Mouse (Mus musculus): ENCODE results near the gene Myom3. TPM values are rescaled to one million over a fixed set of nuclear protein-coding genes. Genes with fewer than 3 reads are reported as not detected.

The Myom3 gene
- polyA plus RNA-seq, 1 experiment from 2014 or later = not detected

DNA sequence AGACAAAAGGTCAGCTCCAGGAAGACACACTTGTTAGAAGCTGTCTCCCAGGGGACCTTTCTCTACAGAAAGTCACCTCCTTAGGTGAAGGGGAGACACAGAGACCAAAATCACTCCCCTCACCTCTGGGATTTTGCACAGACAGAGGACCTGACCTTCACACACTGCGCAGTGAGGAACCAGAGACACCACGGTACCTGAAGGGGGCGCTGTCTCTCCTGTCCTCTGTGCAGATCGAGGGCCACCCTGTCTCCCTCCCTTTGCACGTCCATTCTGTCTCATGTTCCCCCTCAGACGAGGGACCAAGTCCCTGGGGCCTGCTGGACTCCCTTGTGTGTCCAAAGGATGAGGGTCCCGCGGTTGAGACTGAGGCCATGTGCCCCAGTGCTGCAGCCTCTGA lies 8.6 kb upstream of the Myom3 start:
- ATAC-seq (replicated peaks; ENCODE audit: insufficient number of reproducible peaks, low FRiP score, low TSS enrichment) = no peak
- Histone ChIP-seq H3K4me3 (ENCODE audit: low read depth, low read length) (no peak overlapping the region), H3K9ac (ENCODE audit: low read depth, low read length) (no peak overlapping the region), H3K4me2 (no peak overlapping the region), H3K4me1 (ENCODE audit: control insufficient read depth, insufficient read depth, low read length) (peaks cover 3% of the 10 kb centered on the region; the same call in 1 of the 2 replicates), H3K36me3 (ENCODE audit: control insufficient read depth, insufficient read depth, low read length) (no peaks in the 10 kb centered on the region), H3K27ac (ENCODE audit: low read depth, low read length) (no peak overlapping the region), H3K27me3 (ENCODE audit: control insufficient read depth, insufficient read depth, low read length) (no peaks in the 10 kb centered on the region), H3K9me3 (replicated peaks; ENCODE audit: control insufficient read depth, low read length) (peaks cover 2% of the 10 kb centered on the region; the same call in 1 of the 2 replicates)
- 75% methylated on average over 8 of the region's 8 CpGs for WGBS (ENCODE audit: insufficient replicate concordance)

DNA sequence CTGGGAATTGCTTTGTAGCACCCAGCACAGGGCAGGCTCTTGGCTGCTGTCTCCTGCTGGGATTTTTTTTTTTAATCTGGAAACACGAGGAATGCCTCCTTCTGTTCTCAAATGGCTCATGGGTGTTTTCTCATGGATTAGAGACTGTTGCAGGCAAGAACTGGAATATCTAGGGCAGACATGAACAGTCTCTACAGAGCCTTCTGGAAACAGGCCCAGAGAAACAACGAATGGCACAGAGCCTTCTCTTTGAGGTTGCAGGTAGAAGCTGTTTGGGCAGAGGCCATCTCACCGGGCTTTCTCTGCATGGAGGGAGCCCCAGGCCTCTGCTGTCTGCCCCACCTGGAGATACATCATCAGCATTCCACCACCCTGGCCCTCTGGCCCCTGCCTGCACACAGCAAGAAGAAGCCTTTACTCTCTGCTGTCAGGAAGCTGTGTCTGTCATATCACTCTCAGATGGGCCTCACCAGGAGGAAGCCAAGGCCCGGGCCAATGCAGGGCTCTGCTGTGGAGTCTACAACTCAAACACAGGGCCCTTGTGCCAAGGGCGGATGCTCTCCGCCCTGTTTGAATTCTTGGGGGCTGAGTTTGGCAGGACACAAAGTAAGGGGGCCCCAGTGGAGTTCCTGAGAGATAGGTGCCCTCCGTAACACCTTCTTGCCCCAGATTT lies 7.3 kb upstream of the Myom3 start:
- no peak overlapping the region for H3K4me2 ChIP-seq
- WGBS (ENCODE audit: insufficient replicate concordance) = 70% methylated on average over 7 of the region's 7 CpGs
- no peak overlapping the region for H3K9ac ChIP-seq (ENCODE audit: low read depth, low read length)
- H3K4me3 ChIP-seq (ENCODE audit: low read depth, low read length) = no peak overlapping the region
- H3K36me3 ChIP-seq (ENCODE audit: control insufficient read depth, insufficient read depth, low read length) = no peaks in the 10 kb centered on the region
- peaks cover 2% of the 10 kb centered on the region; the same call in 1 of the 2 replicates for H3K9me3 ChIP-seq (replicated peaks; ENCODE audit: control insufficient read depth, low read length)
- no peaks in the 10 kb centered on the region for H3K27me3 ChIP-seq (ENCODE audit: control insufficient read depth, insufficient read depth, low read length)
- H3K27ac ChIP-seq (ENCODE audit: low read depth, low read length) = no peak overlapping the region
- peaks cover 3% of the 10 kb centered on the region; the same call in 1 of the 2 replicates for H3K4me1 ChIP-seq (ENCODE audit: control insufficient read depth, insufficient read depth, low read length)
- no peak for ATAC-seq (replicated peaks; ENCODE audit: insufficient number of reproducible peaks, low FRiP score, low TSS enrichment)

DNA sequence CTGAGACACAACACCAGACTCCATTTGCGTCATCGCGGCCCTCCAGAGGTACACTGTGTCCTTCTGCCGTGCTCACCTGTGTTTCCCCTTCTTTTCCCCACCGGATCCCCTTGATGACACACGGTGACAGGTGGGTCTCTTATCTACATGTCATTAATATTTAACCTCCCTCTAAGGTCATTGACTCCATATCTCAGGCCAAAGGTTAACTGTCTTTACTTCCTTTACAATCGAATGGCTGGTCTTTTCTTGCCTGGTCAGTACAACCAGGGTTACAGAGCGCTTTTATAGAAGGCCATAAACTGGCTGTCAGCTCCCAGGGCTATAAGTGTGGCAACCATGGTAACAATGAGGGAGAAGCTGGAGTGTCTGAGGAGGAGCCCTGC lies 6.7 kb upstream of the Myom3 start:
- Histone ChIP-seq H3K36me3 (ENCODE audit: control insufficient read depth, insufficient read depth, low read length) (no peaks in the 10 kb centered on the region), H3K4me2 (no peak overlapping the region), H3K4me3 (ENCODE audit: low read depth, low read length) (no peak overlapping the region), H3K9me3 (replicated peaks; ENCODE audit: control insufficient read depth, low read length) (peaks cover 2% of the 10 kb centered on the region; the same call in 1 of the 2 replicates), H3K27me3 (ENCODE audit: control insufficient read depth, insufficient read depth, low read length) (no peaks in the 10 kb centered on the region), H3K4me1 (ENCODE audit: control insufficient read depth, insufficient read depth, low read length) (0 out of 2 replicates have a peak, but pooled peaks cover 3% of the 10 kb centered on the region), H3K9ac (ENCODE audit: low read depth, low read length) (no peak overlapping the region), H3K27ac (ENCODE audit: low read depth, low read length) (no peak overlapping the region)
- 74% methylated on average over 8 of the region's 8 CpGs for WGBS (ENCODE audit: insufficient replicate concordance)
- no peak for ATAC-seq (replicated peaks; ENCODE audit: insufficient number of reproducible peaks, low FRiP score, low TSS enrichment)

DNA sequence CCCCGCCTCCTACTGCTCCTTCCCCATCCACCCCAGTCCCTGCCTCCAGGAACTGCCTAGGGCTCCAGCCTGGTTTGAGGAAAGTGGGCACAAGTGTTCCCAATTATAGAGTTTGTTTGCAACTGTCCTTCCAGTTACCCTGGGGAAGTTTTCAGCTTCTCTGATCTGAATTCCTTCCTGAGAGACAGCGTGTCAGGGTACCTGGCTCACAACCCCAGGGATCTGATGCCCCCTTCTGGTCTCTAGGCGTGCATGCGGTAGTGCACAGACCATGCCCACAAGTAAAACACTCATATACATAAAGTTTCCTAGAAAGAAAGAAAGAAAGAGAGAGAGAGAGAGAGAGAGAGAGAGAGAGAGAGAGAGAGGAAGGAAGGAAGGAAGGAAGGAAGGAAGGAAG lies 1.2 kb upstream of the Myom3 start:
- ATAC-seq (replicated peaks; ENCODE audit: insufficient number of reproducible peaks, low FRiP score, low TSS enrichment) = no peak

DNA sequence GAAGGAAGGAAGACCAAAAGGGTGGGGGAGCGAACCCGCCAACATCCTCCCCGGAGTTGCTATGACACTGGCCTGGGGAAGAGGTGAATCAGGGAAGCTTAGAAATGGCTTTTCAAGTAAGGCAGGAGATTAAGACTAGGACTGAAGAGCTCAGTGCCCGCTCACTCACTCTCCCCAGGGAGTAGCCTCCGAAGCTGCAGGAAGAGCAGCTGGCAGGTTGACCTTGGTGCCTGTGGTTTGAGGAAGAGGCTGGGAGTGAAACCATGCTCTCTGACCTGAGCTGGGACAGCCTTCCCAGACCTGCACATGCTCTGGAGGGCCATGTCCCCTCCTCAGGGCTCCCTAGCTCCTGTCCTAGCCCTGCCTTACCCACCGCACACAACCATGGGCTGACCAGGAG lies 690 bp upstream of the Myom3 start:
- Histone ChIP-seq H3K27ac (ENCODE audit: low read depth, low read length) (no peak overlapping the region), H3K4me2 (no peak overlapping the region), H3K27me3 (ENCODE audit: control insufficient read depth, insufficient read depth, low read length) (peaks cover 4% of the 10 kb centered on the region; the same call in 1 of the 2 replicates), H3K9me3 (replicated peaks; ENCODE audit: control insufficient read depth, low read length) (peaks cover 2% of the 10 kb centered on the region; the same call in 1 of the 2 replicates), H3K4me3 (ENCODE audit: low read depth, low read length) (no peak overlapping the region), H3K9ac (ENCODE audit: low read depth, low read length) (no peak overlapping the region), H3K4me1 (ENCODE audit: control insufficient read depth, insufficient read depth, low read length) (peaks cover 6% of the 10 kb centered on the region; the same call in 1 of the 2 replicates), H3K36me3 (ENCODE audit: control insufficient read depth, insufficient read depth, low read length) (no peaks in the 10 kb centered on the region)
- ATAC-seq (replicated peaks; ENCODE audit: insufficient number of reproducible peaks, low FRiP score, low TSS enrichment) = no peak
- WGBS (ENCODE audit: insufficient replicate concordance) = 28% methylated on average over 6 of the region's 6 CpGs

More for the DNA sequence above, 1.2 kb upstream of the Myom3 start:
- peaks cover 4% of the 10 kb centered on the region; the same call in 1 of the 2 replicates for H3K27me3 ChIP-seq (ENCODE audit: control insufficient read depth, insufficient read depth, low read length)
- peaks cover 2% of the 10 kb centered on the region; the same call in 1 of the 2 replicates for H3K9me3 ChIP-seq (replicated peaks; ENCODE audit: control insufficient read depth, low read length)
- no peaks in the 10 kb centered on the region for H3K36me3 ChIP-seq (ENCODE audit: control insufficient read depth, insufficient read depth, low read length)
- peaks cover 6% of the 10 kb centered on the region; the same call in 1 of the 2 replicates for H3K4me1 ChIP-seq (ENCODE audit: control insufficient read depth, insufficient read depth, low read length)
- no peak overlapping the region for H3K4me2 ChIP-seq
- 29% methylated on average over 4 of the region's 4 CpGs for WGBS (ENCODE audit: insufficient replicate concordance)
- no peak overlapping the region for H3K27ac ChIP-seq (ENCODE audit: low read depth, low read length)
- H3K9ac ChIP-seq (ENCODE audit: low read depth, low read length) = no peak overlapping the region
- H3K4me3 ChIP-seq (ENCODE audit: low read depth, low read length) = no peak overlapping the region

DNA sequence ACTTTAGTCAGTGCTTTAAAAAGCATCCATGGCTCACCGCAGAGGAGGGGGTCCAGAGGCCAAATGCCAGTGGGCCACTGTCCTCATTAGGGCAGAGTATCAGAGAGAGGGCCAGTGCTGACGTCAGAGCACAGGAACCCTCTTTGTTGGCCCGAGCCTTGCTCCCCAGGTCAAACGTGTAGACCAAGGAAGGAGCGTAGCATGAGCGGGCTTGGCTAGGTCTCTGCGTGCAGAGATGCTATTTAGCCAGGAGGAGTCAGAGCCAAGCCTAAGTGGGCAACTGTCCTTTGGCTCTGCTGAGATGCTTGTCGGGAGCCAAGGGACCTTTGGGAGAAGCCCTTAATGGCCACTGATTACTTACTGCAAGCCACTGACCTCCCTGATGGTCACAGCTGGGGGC lies 1.5 kb downstream of the Myom3 start:
- Histone ChIP-seq H3K27me3 (ENCODE audit: control insufficient read depth, insufficient read depth, low read length) (peaks cover 4% of the 10 kb centered on the region; the same call in 1 of the 2 replicates), H3K9ac (ENCODE audit: low read depth, low read length) (no peak overlapping the region), H3K36me3 (ENCODE audit: control insufficient read depth, insufficient read depth, low read length) (no peaks in the 10 kb centered on the region), H3K4me1 (ENCODE audit: control insufficient read depth, insufficient read depth, low read length) (peaks cover 6% of the 10 kb centered on the region; the same call in 1 of the 2 replicates), H3K9me3 (replicated peaks; ENCODE audit: control insufficient read depth, low read length) (no peaks in the 10 kb centered on the region), H3K4me3 (ENCODE audit: low read depth, low read length) (no peak overlapping the region), H3K27ac (ENCODE audit: low read depth, low read length) (no peak overlapping the region), H3K4me2 (no peak overlapping the region)
- ATAC-seq (replicated peaks; ENCODE audit: insufficient number of reproducible peaks, low FRiP score, low TSS enrichment) = no peak
- WGBS (ENCODE audit: insufficient replicate concordance) = 73% methylated on average over 8 of the region's 8 CpGs

DNA sequence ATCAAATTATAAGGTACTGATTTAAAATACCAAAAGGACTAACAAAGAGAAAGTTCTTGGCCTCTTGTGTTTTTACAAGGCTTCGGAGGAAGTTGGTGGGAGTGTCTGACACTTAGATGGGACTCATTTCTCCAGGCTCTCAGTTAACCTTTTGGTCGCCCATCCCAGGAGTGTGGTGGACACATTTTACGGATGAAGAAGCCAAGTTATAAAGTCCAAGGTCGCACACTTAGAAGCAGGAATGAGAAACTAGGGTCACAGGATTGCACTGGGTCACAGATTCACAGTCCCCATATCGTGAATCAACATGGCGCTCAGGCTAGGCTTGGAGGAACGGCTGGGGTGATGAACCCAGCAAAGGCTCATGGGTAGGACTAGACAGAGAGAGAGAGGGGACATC lies 2.1 kb downstream of the Myom3 start:
- Histone ChIP-seq H3K4me2 (no peak overlapping the region; the same call in 1 of the 2 replicates), H3K27me3 (ENCODE audit: control insufficient read depth, insufficient read depth, low read length) (peaks cover 4% of the 10 kb centered on the region; the same call in 1 of the 2 replicates), H3K4me3 (ENCODE audit: low read depth, low read length) (no peak overlapping the region), H3K9me3 (replicated peaks; ENCODE audit: control insufficient read depth, low read length) (no peaks in the 10 kb centered on the region), H3K36me3 (ENCODE audit: control insufficient read depth, insufficient read depth, low read length) (no peaks in the 10 kb centered on the region), H3K27ac (ENCODE audit: low read depth, low read length) (no peak overlapping the region), H3K9ac (ENCODE audit: low read depth, low read length) (no peak overlapping the region), H3K4me1 (ENCODE audit: control insufficient read depth, insufficient read depth, low read length) (peaks cover 6% of the 10 kb centered on the region; the same call in 1 of the 2 replicates)
- ATAC-seq (replicated peaks; ENCODE audit: insufficient number of reproducible peaks, low FRiP score, low TSS enrichment) = no peak
- 82% methylated on average over 7 of the region's 7 CpGs for WGBS (ENCODE audit: insufficient replicate concordance)

DNA sequence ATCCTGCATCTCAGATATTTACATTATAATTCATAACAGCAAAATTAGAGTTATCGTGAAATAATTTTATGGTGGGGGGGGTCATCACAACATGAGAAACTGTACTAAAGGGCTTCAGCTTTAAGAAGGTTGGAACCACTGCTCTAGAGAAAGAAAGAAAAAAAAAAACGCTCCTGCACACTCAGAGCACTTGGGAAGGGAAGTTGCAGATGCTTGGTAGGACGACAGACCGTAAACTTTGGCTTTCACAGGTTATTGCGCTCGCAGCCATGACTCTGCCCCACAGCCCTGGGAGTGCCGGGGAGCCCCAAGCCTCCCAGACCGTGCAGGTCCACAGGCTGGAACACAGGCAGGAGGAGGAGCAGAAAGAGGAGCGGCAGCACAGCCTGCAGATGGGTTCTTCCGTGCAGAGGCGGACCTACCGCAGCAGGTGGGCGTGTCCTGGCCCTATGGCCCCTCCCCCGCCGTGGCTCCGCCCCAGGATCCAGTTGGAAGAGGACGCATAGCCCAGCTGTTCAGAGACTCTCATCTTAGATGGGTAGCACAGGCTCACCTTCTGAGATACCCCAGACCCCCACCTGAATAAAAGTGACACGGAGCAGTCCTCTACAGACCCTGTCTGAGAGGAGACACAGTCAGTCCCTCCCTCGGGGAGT lies 2.9 kb downstream of the Myom3 start:
- H3K9me3 ChIP-seq (replicated peaks; ENCODE audit: control insufficient read depth, low read length) = no peaks in the 10 kb centered on the region
- peak overlapping the region; percentile 11; the same call in 1 of the 2 replicates for H3K9ac ChIP-seq (ENCODE audit: low read depth, low read length)
- H3K27ac ChIP-seq (ENCODE audit: low read depth, low read length) = no peak overlapping the region
- peaks cover 6% of the 10 kb centered on the region; the same call in 1 of the 2 replicates for H3K4me1 ChIP-seq (ENCODE audit: control insufficient read depth, insufficient read depth, low read length)
- no peaks in the 10 kb centered on the region for H3K36me3 ChIP-seq (ENCODE audit: control insufficient read depth, insufficient read depth, low read length)
- 11% methylated on average over 19 of the region's 19 CpGs for WGBS (ENCODE audit: insufficient replicate concordance)
- H3K27me3 ChIP-seq (ENCODE audit: control insufficient read depth, insufficient read depth, low read length) = peaks cover 4% of the 10 kb centered on the region; the same call in 1 of the 2 replicates
- H3K4me2 ChIP-seq = peak overlapping the region; percentile 56
- peak overlapping the region; percentile 13; the same call in 1 of the 2 replicates for H3K4me3 ChIP-seq (ENCODE audit: low read depth, low read length)
- peak; percentile 67 for ATAC-seq (replicated peaks; ENCODE audit: insufficient number of reproducible peaks, low FRiP score, low TSS enrichment)
